8 mouse cellular contexts compared by ENCODE assay signal in the genomic region with DNA sequence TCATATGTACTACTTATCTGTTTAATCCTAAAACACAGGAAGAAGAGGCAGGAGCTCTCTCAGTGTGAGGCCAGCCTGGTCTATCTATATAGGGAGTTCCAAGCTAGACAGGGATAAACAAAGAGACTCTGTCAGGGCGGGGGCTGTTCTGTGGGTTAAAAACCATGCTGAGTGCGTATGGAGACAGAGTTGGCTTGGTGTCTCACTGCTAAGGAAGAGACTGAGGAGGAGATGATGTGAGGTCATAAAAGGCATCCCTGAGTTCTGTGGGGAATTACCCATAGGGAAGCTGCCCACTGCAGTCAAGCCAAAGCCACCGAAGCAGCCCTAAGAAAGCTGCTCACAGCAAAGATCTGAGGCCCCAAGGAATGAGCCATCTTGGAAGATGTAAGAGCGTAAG. TPM values are rescaled to one million over a fixed set of nuclear protein-coding genes. Genes with fewer than 3 reads are reported as not detected.
DNase-seq lines count a peak whose midpoint lies in the region; ATAC-seq and TF ChIP-seq lines count a peak whose summit lies in the region.

A gene (plus strand): TSS at position 301 of the 400 bp plus-strand sequence.

- WGBS in stomach, embryonic 15.5 days, result 88% methylated on average over 4 of the region's 4 CpGs

- no peak for TF ChIP-seq POLR2A in ES-Bruce4 (IDR thresholded peaks at IDR 0.05; ENCODE audit: insufficient read depth, low read length)

- no peak for TF ChIP-seq EP300 in ES-Bruce4 (IDR thresholded peaks at IDR 0.05; ENCODE audit: insufficient read depth, low read depth, low read length)

- H3K4me1 ChIP-seq in ES-Bruce4 (ENCODE audit: control insufficient read depth, insufficient read depth, low read length), result no peaks in the 10 kb centered on the region
- H3K4me1 ChIP-seq in stomach, embryonic 15.5 days, result peaks cover 18% of the 10 kb centered on the region

- no peaks in the 10 kb centered on the region for H3K9me3 ChIP-seq in ES-Bruce4 (replicated peaks; ENCODE audit: control insufficient read depth, insufficient read depth, low read length, poor library complexity, severe bottlenecking)
- H3K9me3 ChIP-seq in stomach, embryonic 15.5 days, result no peaks in the 10 kb centered on the region

- H3K9ac ChIP-seq in ES-Bruce4 (ENCODE audit: low read depth, poor library complexity, severe bottlenecking), result no peak within 1 kb of the TSS
- H3K9ac ChIP-seq in stomach, embryonic 15.5 days, result no peak within 1 kb of the TSS

- H3K27ac ChIP-seq in ES-Bruce4 (ENCODE audit: insufficient read depth, low read length), result no peak within 1 kb of the TSS
- H3K27ac ChIP-seq in stomach, embryonic 15.5 days, result no peak within 1 kb of the TSS

- no peaks in the 10 kb centered on the region for H3K27me3 ChIP-seq in ES-Bruce4 (ENCODE audit: control insufficient read depth, insufficient read depth, low read length, poor library complexity, severe bottlenecking)
- H3K27me3 ChIP-seq in stomach, embryonic 15.5 days (replicated peaks), result no peaks in the 10 kb centered on the region

- no peak for DNase-seq in frontal cortex, adult 2 months (ENCODE audit: extremely low spot score in 1 of 2, low spot score in 1 of 2)
- DNase-seq in frontal cortex, postnatal 36 days (ENCODE audit: low spot score in 2 of 2), result no peak
- no peak for DNase-seq in heart, adult 8-10 months (ENCODE audit: low spot score)
- DNase-seq in left cerebral cortex, adult 8-10 months (ENCODE audit: low spot score in 2 of 2), result no peak
- no peak for DNase-seq in kidney, postnatal 10 days

- no peak for ATAC-seq in stomach, embryonic 15.5 days (ENCODE audit: insufficient read depth, low FRiP score, low read depth)
- ATAC-seq in erythroblast, adult 5-6 weeks (replicated peaks; ENCODE audit: low FRiP score, poor library complexity, severe bottlenecking), result no peak

- TF ChIP-seq CTCF in ES-Bruce4 (IDR thresholded peaks at IDR 0.05; ENCODE audit: low read depth, low read length), result no peak

- H3K4me3 ChIP-seq in ES-Bruce4 (ENCODE audit: low read depth, low read length), result no peak within 1 kb of the TSS
- no peak within 1 kb of the TSS for H3K4me3 ChIP-seq in stomach, embryonic 15.5 days (replicated peaks)

- H3K4me2 ChIP-seq in stomach, embryonic 15.5 days, result no peak within 1 kb of the TSS

- no peaks in the 10 kb centered on the region for H3K36me3 ChIP-seq in ES-Bruce4 (ENCODE audit: control insufficient read depth, insufficient read depth, low read length, poor library complexity, severe bottlenecking)
- no peaks in the 10 kb centered on the region for H3K36me3 ChIP-seq in stomach, embryonic 15.5 days

RNA-seq across cellular contexts. Expression of the gene that starts here (rescaled TPM):
- 201 and 227 TPM in 2 replicates for polyA plus RNA-seq in frontal cortex, adult 2 months (2012; rRNA removed)
- polyA plus RNA-seq in ES-Bruce4 (2011; ENCODE audit: insufficient read depth, insufficient read length, low read depth, missing spikeins), result 16.1 and 17.7 TPM in 2 replicates
- 10 to 100 TPM; 24.1 to 31.1 (median 28.1) TPM for total RNA-seq in heart, adult 8-10 months (2022)
- total RNA-seq in left cerebral cortex, adult 8-10 months (2022), result 100 to 1,000 TPM; 174 to 204 (median 186) TPM
- 28.8 and 30.0 TPM in 2 replicates for polyA plus RNA-seq in stomach, embryonic 15.5 days (2015; fragmentation: Nextera tagmentation; extraction: Ambion mirVana)
- 0.77 and 1.7 TPM in 2 replicates for total RNA-seq in erythroblast, adult 5-6 weeks (2015; ENCODE audit: low replicate concordance)
- 1.2 and 1.5 TPM in 2 replicates for total RNA-seq in erythroblast, adult 5-6 weeks (2017; ENCODE audit: low replicate concordance)

Comparison
In these comparisons a context has a peak if more than half of its experiments do, and no peak if none do; other contexts are left out.
1. RNA of the gene that starts here (total RNA-seq): 174 to 204 TPM in left cerebral cortex, adult 8-10 months and 24.1 to 31.1 TPM in heart, adult 8-10 months; 0.77 to 1.7 TPM in erythroblast, adult 5-6 weeks; every median in the first group is over 4 times any median in the second.
2. RNA of the gene that starts here (total RNA-seq): 174 to 204 TPM in left cerebral cortex, adult 8-10 months; 24.1 to 31.1 TPM in heart, adult 8-10 months; every median in the first group is over 4 times any median in the second.